Mouse (Mus musculus): ENCODE data around the gene Olfr1265. TPM values are rescaled to one million over a fixed set of nuclear protein-coding genes. Genes with fewer than 3 reads are reported as not detected.

The Olfr1265 gene
- not detected for total RNA-seq (2022)

GRCm38 (mm10) chr2:90035037-90035436, at the start of gene Olfr1265:
Gene Olfr1265, plus strand, starts transcription at chr2:90035337.
- DNase-seq (ENCODE audit: low spot score): no peak

GRCm38 (mm10) chr2:89990921-89991320, 44.2 kb upstream of the Olfr1265 start, which contains the start of gene Olfr1261:
Gene Olfr1261, plus strand, starts transcription at chr2:89991221.
- no peak for DNase-seq (ENCODE audit: low spot score)

- DNase-seq (ENCODE audit: low spot score): no peak
These were observed 35.3 kb upstream of the Olfr1265 start, which contains the start of gene Olfr1262 for GRCm38 (mm10) chr2:89999845-90000244. Gene Olfr1262, plus strand, starts transcription at chr2:90000145.

- no peak for DNase-seq (ENCODE audit: low spot score)
These were observed 23.3 kb upstream of the Olfr1265 start, which contains the start of gene Olfr1263 for GRCm38 (mm10) chr2:90011831-90012230. Gene Olfr1263, plus strand, starts transcription at chr2:90012131.

DNA sequence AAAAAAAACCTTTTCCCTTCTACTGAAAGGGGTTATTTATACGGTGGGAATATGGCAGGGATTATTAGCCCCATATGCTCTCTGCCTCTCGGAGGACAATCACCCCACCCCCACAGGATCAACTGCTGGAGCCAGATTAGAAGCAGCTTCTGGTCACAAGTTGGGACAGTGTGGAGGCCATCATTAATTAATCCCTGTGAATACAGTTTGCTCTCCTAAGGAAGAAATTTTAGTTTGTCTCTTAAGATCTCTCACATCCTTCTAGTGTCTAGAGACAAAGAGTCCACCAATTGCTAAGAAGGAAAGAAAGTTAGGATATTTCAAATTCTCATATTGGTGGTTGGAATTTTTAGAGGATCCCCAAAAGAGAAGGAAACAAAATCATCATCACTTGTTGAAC, 9.7 kb upstream of the Olfr1265 start, which contains the start of gene Olfr1264:
TSS of gene Olfr1264 (minus strand) at position 101 of the 400 bp plus-strand sequence.
- DNase-seq (ENCODE audit: low spot score): no peak

GRCm38 (mm10) chr2:90063494-90063893, 28.4 kb downstream of the Olfr1265 start, which contains the start of gene Olfr140:
Gene Olfr140, minus strand, starts transcription at chr2:90063594.
- no peak for DNase-seq (ENCODE audit: low spot score)

DNA sequence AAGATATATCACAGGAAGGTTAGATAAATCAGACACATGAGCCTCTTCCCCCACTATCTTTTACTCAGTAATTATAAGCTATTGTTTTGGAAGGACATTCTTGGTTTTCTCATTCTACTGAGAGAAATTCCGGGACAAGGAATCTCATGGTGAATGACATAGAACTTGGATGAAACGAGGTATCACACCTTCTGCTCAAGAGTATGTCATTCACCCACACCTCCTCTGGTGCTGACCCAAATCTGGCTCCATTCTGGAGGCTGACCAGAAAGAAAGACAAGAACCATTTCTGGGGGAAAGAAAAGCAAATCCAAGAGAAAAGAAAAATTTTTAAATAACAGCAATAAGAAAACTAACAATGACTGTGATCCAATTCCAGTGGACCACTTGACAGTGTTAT, 34.9 kb downstream of the Olfr1265 start:
- no peak for DNase-seq (ENCODE audit: low spot score)

Other genes with a start within 250 kb of the Olfr1265 start
- gene Olfr1254, start 241.7 kb upstream of the Olfr1265 start, total RNA-seq (2022): not detected
- gene Olfr1255, start 223.3 kb upstream of the Olfr1265 start, total RNA-seq (2022): not detected
- not detected for gene Olfr1256, start 193.8 kb upstream of the Olfr1265 start, total RNA-seq (2022)
- not detected for gene Olfr48, start 187.1 kb upstream of the Olfr1265 start, total RNA-seq (2022)
- gene Olfr1257, start 156.9 kb upstream of the Olfr1265 start, total RNA-seq (2022): not detected
- gene Olfr1258, start 108.0 kb upstream of the Olfr1265 start, total RNA-seq (2022): not detected
- not detected for gene Olfr1259, start 86.7 kb upstream of the Olfr1265 start, total RNA-seq (2022)
- gene Olfr1260, start 61.0 kb upstream of the Olfr1265 start, total RNA-seq (2022): not detected
- gene Olfr1261, start 44.1 kb upstream of the Olfr1265 start, total RNA-seq (2022): not detected
- not detected for gene Olfr1262, start 35.2 kb upstream of the Olfr1265 start, total RNA-seq (2022)
- not detected for gene Olfr1263, start 23.2 kb upstream of the Olfr1265 start, total RNA-seq (2022)
- not detected for gene Olfr1264, start 9.8 kb upstream of the Olfr1265 start, total RNA-seq (2022)
- not detected for gene Olfr140, start 28.3 kb downstream of the Olfr1265 start, total RNA-seq (2022)
- gene Olfr1269, start 86.1 kb downstream of the Olfr1265 start, total RNA-seq (2022): not detected
- not detected for gene Olfr32, start 107.0 kb downstream of the Olfr1265 start, total RNA-seq (2022)
- not detected for gene Olfr1270, start 117.8 kb downstream of the Olfr1265 start, total RNA-seq (2022)
- not detected for gene Olfr1506, start 189.2 kb downstream of the Olfr1265 start, total RNA-seq (2022)
- gene Olfr142, start 222.3 kb downstream of the Olfr1265 start, total RNA-seq (2022): not detected
- gene Olfr1271, start 235.7 kb downstream of the Olfr1265 start, total RNA-seq (2022): not detected

Measured in heart, adult 8-10 months (tissue).